Mouse (Mus musculus) forebrain, postnatal 0 days (tissue): ENCODE measurements around the gene E130208F15Rik. TPM values are rescaled to one million over a fixed set of nuclear protein-coding genes. Genes with fewer than 3 reads are reported as not detected.

Experiments used
- ATAC-seq: fragments of 200-750 bp; cut with Nextera tagmentation; 2 replicates; pipeline ENCODE4 v1.8.0; 2017; ENCODE audit warnings: mild to moderate bottlenecking, moderate library complexity
- DNase-seq: peaks from one replicate; pipeline ENCODE4 v3.0.0-alpha.2; 2015
- H3K27ac ChIP-seq: fragments of 300-500 bp; sonication (generic); 2 replicates; pipeline ENCODE4 v1.5.1; 2014; ENCODE audit warnings: low read depth, mild to moderate bottlenecking, antibody characterized with exemption, low read length, moderate library complexity, mixed read lengths
- H3K27me3 ChIP-seq: fragments of 300-500 bp; sonication (generic); 2 replicates; pipeline ENCODE4 v1.6.1; 2014; ENCODE audit warnings: mild to moderate bottlenecking, low read length, mixed read lengths; ENCODE audit not compliant: insufficient read depth
- H3K36me3 ChIP-seq: fragments of 300-500 bp; sonication (generic); 2 replicates; pipeline ENCODE4 v1.6.1; 2014; ENCODE audit warnings: mild to moderate bottlenecking, moderate library complexity; ENCODE audit not compliant: insufficient read depth
- H3K4me1 ChIP-seq: fragments of 300-500 bp; sonication (generic); 2 replicates; pipeline ENCODE4 v1.6.1; 2014; ENCODE audit warnings: antibody characterized with exemption; ENCODE audit not compliant: insufficient read depth
- H3K4me2 ChIP-seq: fragments of 300-500 bp; sonication (generic); 2 replicates; pipeline ENCODE4 v1.6.1; 2014; ENCODE audit warnings: low read depth, mild to moderate bottlenecking, moderate library complexity
- H3K4me3 ChIP-seq: fragments of 300-500 bp; sonication (generic); 2 replicates; pipeline ENCODE4 v1.5.1; 2014; ENCODE audit warnings: low read depth, low read length, mixed read lengths
- H3K9ac ChIP-seq: fragments of 300-500 bp; sonication (generic); 2 replicates; pipeline ENCODE4 v1.6.1; 2014; ENCODE audit warnings: mild to moderate bottlenecking
- H3K9me3 ChIP-seq: fragments of 300-500 bp; sonication (generic); 2 replicates; pipeline ENCODE4 v1.6.1; 2016; ENCODE audit warnings: low read length
- CTCF ChIP-seq: sonication (generic); IDR thresholded peaks from 2 replicates; pipeline ENCODE4 v1.5.1; 2016; ENCODE audit warnings: antibody characterized with exemption, control low read depth, low read depth
- WGBS: fragments of 180-500 bp; shearing (Covaris S2); extraction: QIAGEN DNeasy Blood & Tissue Kit; methylation state at CpG from one replicate; pipeline ENCODE4 v1.1.7; 2014; 5-methylcytosine and 5-hydroxymethylcytosine counted together
- polyA plus RNA-seq: library from polyadenylated mRNA; unstranded; fragments of >200 nt; fragmentation: Nextera tagmentation; extraction: Ambion mirVana; gene quantifications from 2 replicates; pipeline ENCODE4 v1.2.1, GENCODE M21; 2015
- total RNA-seq: library from RNA; depleted of rRNA; stranded (reverse); fragments of >200 nt; gene quantifications from 2 replicates; pipeline ENCODE4 v1.2.3, GENCODE M21; 2014

The E130208F15Rik gene
- total and polyA plus RNA-seq, 2 experiments from 2014 or later = 0.31 to 0.52 TPM

- no peaks in the 10 kb centered on the region for H3K9me3 ChIP-seq
- H3K36me3 ChIP-seq = 0 out of 2 replicates have a peak, but pooled peaks cover 2% of the 10 kb centered on the region
- no peak overlapping the region for H3K9ac ChIP-seq
- WGBS = 76% methylated on average over 13 of the region's 13 CpGs
- no peak for TF ChIP-seq CTCF
- H3K27me3 ChIP-seq = no peaks in the 10 kb centered on the region
- H3K4me2 ChIP-seq = no peak overlapping the region
- H3K27ac ChIP-seq = no peak overlapping the region
- no peak overlapping the region for H3K4me3 ChIP-seq
- peaks cover under 1% of the 10 kb centered on the region; the same call in 1 of the 2 replicates for H3K4me1 ChIP-seq
- no peak for ATAC-seq
- DNase-seq = no peak
Measured at GRCm38 (mm10) chr7:30315559-30316529, 5.7 kb upstream of the E130208F15Rik start.

GRCm38 (mm10) chr7:30318142-30318541 lies 3.4 kb upstream of the E130208F15Rik start:
- ATAC-seq (no peak), DNase-seq (no peak)
- Histone ChIP-seq H3K9me3 (no peaks in the 10 kb centered on the region), H3K9ac (no peak overlapping the region), H3K27ac (no peak overlapping the region), H3K36me3 (0 out of 2 replicates have a peak, but pooled peaks cover 2% of the 10 kb centered on the region), H3K4me2 (no peak overlapping the region), H3K4me1 (peaks cover 7% of the 10 kb centered on the region), H3K27me3 (no peaks in the 10 kb centered on the region), H3K4me3 (no peak overlapping the region)
- WGBS = 90% methylated on average over 3 of the region's 3 CpGs
- no peak for TF ChIP-seq CTCF

GRCm38 (mm10) chr7:30320946-30321345 lies 594 bp upstream of the E130208F15Rik start:
- WGBS = 89% methylated on average over 2 of the region's 2 CpGs
- no peak for ATAC-seq
- no peaks in the 10 kb centered on the region for H3K27me3 ChIP-seq
- no peak for TF ChIP-seq CTCF
- 0 out of 2 replicates have a peak overlapping the region, but pooled peaks have one; percentile 68 for H3K9ac ChIP-seq
- DNase-seq = no peak
- H3K9me3 ChIP-seq = no peaks in the 10 kb centered on the region
- peak overlapping the region; percentile 80 for H3K4me2 ChIP-seq
- peaks cover 7% of the 10 kb centered on the region for H3K4me1 ChIP-seq
- H3K4me3 ChIP-seq = no peak overlapping the region
- no peaks in the 10 kb centered on the region for H3K36me3 ChIP-seq
- no peak overlapping the region for H3K27ac ChIP-seq

GRCm38 (mm10) chr7:30322285-30322667 lies 736 bp downstream of the E130208F15Rik start:
- H3K9ac ChIP-seq = peak overlapping the region; percentile 68
- H3K4me1 ChIP-seq = peaks cover 7% of the 10 kb centered on the region
- no peak for TF ChIP-seq CTCF
- ATAC-seq = peak; percentile 100
- 1% methylated on average over 20 of the region's 20 CpGs for WGBS
- H3K27ac ChIP-seq = peak overlapping the region; percentile 77
- H3K27me3 ChIP-seq = no peaks in the 10 kb centered on the region
- peak; percentile 96 for DNase-seq
- H3K36me3 ChIP-seq = no peaks in the 10 kb centered on the region
- H3K4me2 ChIP-seq = peak overlapping the region; percentile 80
- H3K4me3 ChIP-seq = peak overlapping the region; percentile 71
- H3K9me3 ChIP-seq = no peaks in the 10 kb centered on the region

GRCm38 (mm10) chr7:30322865-30323264 lies 1.3 kb downstream of the E130208F15Rik start:
- Histone ChIP-seq H3K4me1 (peaks cover 7% of the 10 kb centered on the region), H3K9me3 (no peaks in the 10 kb centered on the region), H3K36me3 (no peaks in the 10 kb centered on the region), H3K4me2 (peak overlapping the region; percentile 80), H3K4me3 (no peak overlapping the region), H3K27me3 (no peaks in the 10 kb centered on the region), H3K27ac (no peak overlapping the region), H3K9ac (no peak overlapping the region)
- WGBS = 31% methylated on average over 6 of the region's 6 CpGs
- TF ChIP-seq CTCF = no peak
- no peak for ATAC-seq
- DNase-seq = no peak

- no peaks in the 10 kb centered on the region for H3K27me3 ChIP-seq
- ATAC-seq (no peak), DNase-seq (no peak)
- H3K9ac ChIP-seq = no peak within 1 kb of the TSS
- peak within 1 kb of the TSS; percentile 80; the same call in 1 of the 2 replicates for H3K4me2 ChIP-seq
- H3K27ac ChIP-seq = no peak within 1 kb of the TSS
- H3K36me3 ChIP-seq = no peaks in the 10 kb centered on the region
- H3K9me3 ChIP-seq = no peaks in the 10 kb centered on the region
- no peak for TF ChIP-seq CTCF
- WGBS = 72% methylated on average over 3 of the region's 3 CpGs
- H3K4me3 ChIP-seq = no peak within 1 kb of the TSS
- peaks cover 7% of the 10 kb centered on the region for H3K4me1 ChIP-seq
Measured at GRCm38 (mm10) chr7:30323795-30324194, 2.3 kb downstream of the E130208F15Rik start, which contains the start of gene Sdhaf1. Sdhaf1 (minus strand) TSS chr7:30323895.
